Mouse (Mus musculus) embryo, embryonic 11.5 days (tissue): ENCODE measurements around the gene Xiap.

Experiments used
- DNase-seq: peaks from one replicate; pipeline ENCODE4 v3.0.0-alpha.2; 2012; ENCODE audit warnings: low read depth, low spot score

The Xiap gene

DNA sequence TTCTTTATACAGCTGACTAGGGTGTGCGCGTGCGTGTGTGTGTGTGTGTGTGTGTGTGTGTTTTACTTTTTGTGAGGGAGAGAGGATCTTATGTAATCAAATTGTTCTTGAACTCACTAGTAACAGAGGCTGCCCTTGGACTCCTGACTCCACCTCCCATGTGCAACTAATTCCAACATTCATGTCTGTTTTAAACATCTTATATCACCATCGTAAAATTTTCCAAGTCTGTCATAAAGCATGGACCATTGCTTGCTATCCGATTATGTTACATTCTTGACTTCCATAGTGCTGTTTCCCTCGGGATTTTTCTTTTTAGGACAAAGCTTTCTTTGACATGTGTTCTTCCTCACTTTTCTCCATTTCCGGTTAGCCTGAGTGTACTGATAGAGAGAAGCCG is 28.3 kb downstream of the Xiap start:
- DNase-seq = no peak

DNA sequence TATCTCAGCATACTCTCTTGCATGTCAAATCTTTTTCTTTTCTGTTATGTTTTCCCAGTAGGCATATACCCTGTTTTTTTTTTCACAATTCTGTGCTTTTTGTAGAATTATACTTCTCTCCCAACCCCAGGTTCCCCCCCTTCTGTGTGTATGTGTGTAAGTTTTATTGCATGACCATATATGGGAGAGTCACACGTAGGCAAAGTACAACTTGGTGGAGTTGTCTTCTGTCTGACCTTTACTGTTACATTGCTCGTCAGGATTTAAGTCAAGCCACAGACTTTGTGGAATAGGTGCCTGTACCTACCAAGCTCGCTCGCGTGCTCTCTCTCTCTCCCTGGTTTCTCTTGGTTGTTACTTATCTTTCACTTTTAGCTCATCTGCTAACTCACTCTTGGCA is 28.7 kb downstream of the Xiap start:
- DNase-seq = no peak

- DNase-seq = no peak
Observed at GRCm38 (mm10) chrX:42107137-42107536, 47.7 kb downstream of the Xiap start.

GRCm38 (mm10) chrX:42110585-42110984 is 51.1 kb downstream of the Xiap start:
- no peak for DNase-seq

DNA sequence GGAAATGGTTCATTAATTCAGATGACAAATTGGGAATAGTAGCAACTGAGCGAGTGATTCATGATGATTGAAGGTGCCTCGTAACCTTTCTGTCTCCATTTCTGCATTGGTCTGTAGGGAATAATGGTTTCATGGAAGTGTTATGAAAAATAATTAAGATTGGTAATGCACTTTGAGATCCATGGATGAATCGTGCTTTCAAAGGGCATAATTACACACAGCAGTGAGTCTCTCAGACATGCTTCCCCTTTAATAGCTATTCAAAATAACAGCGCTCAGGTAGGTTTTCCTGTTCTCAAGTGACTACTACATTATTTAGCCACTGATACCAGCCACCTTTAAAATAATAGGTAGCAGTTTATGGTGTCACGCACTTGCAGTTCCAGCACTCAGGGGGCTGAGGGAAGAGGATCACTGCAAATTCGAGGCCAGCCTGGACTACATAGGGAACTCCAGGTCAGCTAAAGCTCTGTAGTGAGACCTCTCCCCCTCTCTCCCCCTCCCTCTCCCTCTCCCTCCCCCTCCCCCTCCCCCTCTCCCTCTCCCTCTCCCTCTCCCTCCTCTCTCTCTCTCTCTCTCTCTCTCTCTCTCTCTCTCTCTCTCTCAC is 60.1 kb downstream of the Xiap start:
- DNase-seq = no peak

GRCm38 (mm10) chrX:42124963-42125697 is 65.7 kb downstream of the Xiap start:
- no peak for DNase-seq

- DNase-seq = no peak
Observed at GRCm38 (mm10) chrX:42139882-42140281, 80.4 kb downstream of the Xiap start.

- no peak for DNase-seq
Observed at GRCm38 (mm10) chrX:42142620-42143019, 83.1 kb downstream of the Xiap start.

GRCm38 (mm10) chrX:42143991-42144390 is 84.5 kb downstream of the Xiap start:
- no peak for DNase-seq

GRCm38 (mm10) chrX:42148016-42148451 is 88.6 kb downstream of the Xiap start:
- DNase-seq = no peak

- peak; percentile 71 for DNase-seq
Observed at GRCm38 (mm10) chrX:42148788-42149556, 89.5 kb downstream of the Xiap start, which contains the start of gene Stag2. Gene Stag2, plus strand, starts transcription at chrX:42149317.

GRCm38 (mm10) chrX:42149557-42150345 is 90.3 kb downstream of the Xiap start:
- DNase-seq = peak; percentile 16

- peak; percentile 68 for DNase-seq
Observed at GRCm38 (mm10) chrX:42150346-42151023, 91.0 kb downstream of the Xiap start.

DNA sequence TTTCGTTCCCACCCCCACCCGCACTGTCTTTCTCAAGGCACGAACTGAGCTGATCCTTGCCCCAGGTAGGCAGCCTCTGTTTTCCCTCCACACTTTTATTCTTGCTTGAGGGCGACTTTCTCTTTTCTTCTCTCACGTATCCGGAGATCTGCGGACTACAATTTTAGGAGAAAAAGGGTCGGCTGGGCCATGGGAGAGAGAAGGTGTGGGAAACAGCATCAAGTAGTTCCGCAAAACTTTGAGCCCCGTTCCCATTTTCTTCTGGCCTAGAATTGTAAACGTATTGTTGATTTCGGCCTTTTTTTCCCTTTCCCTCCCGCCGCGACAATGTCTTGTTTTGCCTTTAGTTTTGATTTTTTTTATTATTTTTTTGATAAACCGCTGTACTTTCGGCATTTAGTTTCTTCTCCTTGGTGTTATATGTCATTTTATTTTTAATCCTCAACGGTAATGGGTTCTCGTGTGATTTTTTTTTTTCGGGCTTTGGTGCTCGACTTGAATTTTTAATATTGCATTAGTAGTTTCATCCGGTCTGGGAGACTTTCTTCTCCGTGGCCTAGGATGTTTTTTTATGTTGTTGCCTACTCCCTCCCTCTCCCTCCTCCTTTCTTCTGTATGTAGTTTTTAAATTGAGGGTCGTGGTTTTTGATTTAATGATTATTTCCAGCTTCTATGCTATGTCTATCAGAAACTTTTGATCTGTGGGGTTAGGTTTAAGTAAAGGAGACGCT is 91.7 kb downstream of the Xiap start:
- no peak for DNase-seq

DNA sequence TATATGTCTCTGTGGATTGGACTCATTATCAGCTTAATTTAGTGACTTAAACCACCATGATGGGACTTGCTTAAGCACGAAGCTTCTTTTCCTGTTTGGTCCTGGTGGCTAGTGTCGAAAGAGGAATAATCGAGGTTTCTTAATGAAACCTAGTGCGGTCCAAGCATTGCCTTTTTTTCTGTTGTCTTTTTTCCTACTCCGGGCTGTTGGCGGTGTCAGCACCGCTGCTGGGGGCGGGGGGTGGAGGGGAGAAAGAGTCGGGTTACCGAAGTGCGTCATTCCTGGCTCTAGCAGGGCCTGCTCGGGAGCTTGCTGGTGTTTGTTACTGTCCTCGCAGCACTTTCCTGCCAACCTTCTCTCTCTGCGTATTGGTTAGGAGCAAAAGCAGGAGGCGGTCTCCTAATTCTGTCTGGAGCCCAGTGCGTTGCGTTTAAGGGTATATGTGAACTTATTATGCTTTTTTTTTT is 92.5 kb downstream of the Xiap start:
- peak; percentile 61 for DNase-seq

GRCm38 (mm10) chrX:42153056-42153455 is 93.6 kb downstream of the Xiap start:
- DNase-seq = no peak
